Comparison of ENCODE assay signal across 8 mouse cellular contexts in the genomic region with DNA sequence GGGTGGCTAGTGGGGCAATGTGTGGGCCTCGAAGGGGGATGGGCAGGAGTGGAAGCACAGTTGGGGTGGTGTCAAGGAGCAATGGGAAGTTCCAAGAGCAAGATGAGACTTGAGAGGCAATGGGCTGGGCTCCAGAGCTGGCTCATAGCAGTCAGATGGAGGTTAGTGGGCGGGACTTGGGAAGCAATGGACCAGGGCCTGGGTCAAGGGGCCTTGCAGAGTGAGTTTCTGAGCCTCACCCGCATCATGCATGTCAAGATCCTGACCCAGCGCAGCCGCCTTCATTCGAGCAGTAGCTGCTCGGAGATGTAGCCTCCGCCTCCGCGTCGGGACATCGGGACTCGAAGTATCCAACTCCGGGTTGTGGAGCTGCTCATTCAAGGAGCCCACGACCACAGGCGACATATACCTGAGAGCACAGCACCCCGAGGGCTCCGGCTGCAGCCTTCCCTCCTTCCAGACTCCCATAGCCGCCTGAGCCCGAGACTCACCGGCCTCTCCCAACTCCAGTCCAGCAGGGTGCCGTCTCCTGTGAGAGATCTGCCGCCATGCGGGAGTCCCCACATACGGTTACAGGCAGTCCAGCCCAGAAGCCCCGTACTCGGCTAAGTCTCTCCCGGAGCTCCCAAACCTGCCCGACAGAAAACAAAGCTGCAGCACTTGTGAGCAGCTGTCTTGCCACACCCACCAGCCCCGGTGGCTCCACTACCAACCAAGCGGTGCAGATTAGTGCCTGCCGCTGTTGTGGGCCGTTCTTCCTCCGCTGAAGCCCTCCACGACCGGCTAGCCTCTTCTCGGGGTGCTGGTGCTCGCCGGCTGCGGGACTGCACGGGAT. TPM values are rescaled to one million over a fixed set of nuclear protein-coding genes. Genes with fewer than 3 reads are reported as not detected.
DNase-seq lines count a peak whose midpoint lies in the region; ATAC-seq and TF ChIP-seq lines count a peak whose summit lies in the region.

No protein-coding gene starts in this region.

- DNase-seq in embryo, embryonic 10 days (ENCODE audit: low spot score), result peak; percentile 78
- peak; percentile 26 for DNase-seq in hindbrain, postnatal 0 days (ENCODE audit: low spot score)
- DNase-seq in midbrain, embryonic 10.5 days (ENCODE audit: low spot score), result peak; percentile 50
- no peak for DNase-seq in layer of hippocampus, adult 18-20 months (ENCODE audit: low spot score in 2 of 2)
- no peak for DNase-seq in thymus, postnatal 0 days (ENCODE audit: low spot score)
- DNase-seq in adrenal gland, postnatal 4 days (ENCODE audit: low spot score in 2 of 2), result no peak

- H3K36me3 ChIP-seq in E14TG2a.4 (ENCODE audit: insufficient read depth, low read length), result peaks cover 32% of the 10 kb centered on the region
- no peaks in the 10 kb centered on the region for H3K36me3 ChIP-seq in hindbrain, postnatal 0 days (ENCODE audit: insufficient read depth, low read length)
- H3K36me3 ChIP-seq in midbrain, embryonic 10.5 days, result peaks cover 47% of the 10 kb centered on the region

- H3K27ac ChIP-seq in hindbrain, postnatal 0 days, result no peak overlapping the region
- H3K27ac ChIP-seq in midbrain, embryonic 10.5 days (replicated peaks), result peak overlapping the region; percentile 78

- H3K4me2 ChIP-seq in hindbrain, postnatal 0 days (ENCODE audit: low read depth, low read length), result peak overlapping the region; percentile 59

- peak overlapping the region; percentile 66 for H3K4me3 ChIP-seq in E14TG2a.4 (replicated peaks; ENCODE audit: low read length)
- peak overlapping the region; percentile 24 for H3K4me3 ChIP-seq in hindbrain, postnatal 0 days (ENCODE audit: low read length)
- peak overlapping the region; percentile 55 for H3K4me3 ChIP-seq in midbrain, embryonic 10.5 days

- H3K4me1 ChIP-seq in E14TG2a.4 (replicated peaks; ENCODE audit: low read depth, low read length), result peaks cover 65% of the 10 kb centered on the region
- peaks cover 7% of the 10 kb centered on the region for H3K4me1 ChIP-seq in hindbrain, postnatal 0 days (ENCODE audit: insufficient read depth, low read length)
- peaks cover 84% of the 10 kb centered on the region for H3K4me1 ChIP-seq in midbrain, embryonic 10.5 days

- no peaks in the 10 kb centered on the region for H3K9me3 ChIP-seq in E14TG2a.4 (ENCODE audit: low read length)
- no peaks in the 10 kb centered on the region for H3K9me3 ChIP-seq in hindbrain, postnatal 0 days (ENCODE audit: low read length)
- 0 out of 2 replicates have a peak, but pooled peaks cover 1% of the 10 kb centered on the region for H3K9me3 ChIP-seq in midbrain, embryonic 10.5 days (replicated peaks)

- H3K27me3 ChIP-seq in E14TG2a.4 (ENCODE audit: insufficient read depth, low read length), result peaks cover 70% of the 10 kb centered on the region
- no peaks in the 10 kb centered on the region for H3K27me3 ChIP-seq in hindbrain, postnatal 0 days (ENCODE audit: insufficient read depth, low read length)
- H3K27me3 ChIP-seq in midbrain, embryonic 10.5 days (ENCODE audit: low read depth, poor library complexity, severe bottlenecking), result peaks cover 25% of the 10 kb centered on the region

- TF ChIP-seq CTCF in E14TG2a.4 (conservative IDR thresholded peaks at IDR 0.05; ENCODE audit: low read length), result no peak
- TF ChIP-seq CTCF in hindbrain, postnatal 0 days (IDR thresholded peaks at IDR 0.05; ENCODE audit: low read depth), result no peak

- ATAC-seq in hindbrain, postnatal 0 days, result no peak
- no peak for ATAC-seq in activated CD4-positive, CD25-positive, alpha-beta regulatory T cell, adult 4 months

- peak overlapping the region; percentile 44 for H3K9ac ChIP-seq in hindbrain, postnatal 0 days (replicated peaks; ENCODE audit: low read length)

- 10% methylated on average over 41 of the region's 41 CpGs for WGBS in hindbrain, postnatal 0 days
- WGBS in midbrain, embryonic 10.5 days, result 11% methylated on average over 41 of the region's 41 CpGs

RNA-seq across cellular contexts. Expression of a gene that starts 2.8 kb away (rescaled TPM):
- 0.97 and 1.5 TPM in 2 replicates for total RNA-seq in hindbrain, postnatal 0 days (2014; rRNA removed)
- 2.1 and 2.5 TPM in 2 replicates for polyA plus RNA-seq in hindbrain, postnatal 0 days (2015; fragmentation: Nextera tagmentation; extraction: Ambion mirVana)
- polyA plus RNA-seq in midbrain, embryonic 10.5 days (2016; fragmentation: Nextera tagmentation; extraction: Ambion mirVana), result 7.1 and 7.3 TPM in 2 replicates
- total RNA-seq in layer of hippocampus, adult 18-20 months (2021), result 1 to 10 TPM; 3.6 to 4.1 TPM
- polyA plus RNA-seq in activated CD4-positive, CD25-positive, alpha-beta regulatory T cell, adult 4 months (2017; shearing (Covaris generic)), result under 1 TPM; 0.43 to 0.49 TPM
- polyA plus RNA-seq in thymus, postnatal 0 days (2015; fragmentation: Nextera tagmentation; extraction: Ambion mirVana), result 1.8 and 2.4 TPM in 2 replicates
- under 1 TPM; 0.54 to 0.64 TPM for total RNA-seq in adrenal gland, postnatal 4 days (2021)

RNA-seq across cellular contexts. Expression of a gene that starts 4.3 kb away (rescaled TPM):
- not detected in 2 replicates for total RNA-seq in hindbrain, postnatal 0 days (2014; rRNA removed)
- polyA plus RNA-seq in hindbrain, postnatal 0 days (2015; fragmentation: Nextera tagmentation; extraction: Ambion mirVana), result 0.08 and 0.13 TPM in 2 replicates
- 0.10 TPM in 2 replicates for polyA plus RNA-seq in midbrain, embryonic 10.5 days (2016; fragmentation: Nextera tagmentation; extraction: Ambion mirVana)
- total RNA-seq in layer of hippocampus, adult 18-20 months (2021), result not detected
- polyA plus RNA-seq in activated CD4-positive, CD25-positive, alpha-beta regulatory T cell, adult 4 months (2017; shearing (Covaris generic)), result not detected
- polyA plus RNA-seq in thymus, postnatal 0 days (2015; fragmentation: Nextera tagmentation; extraction: Ambion mirVana), result 0.04 TPM in 1 of 2 replicates, not detected in the other
- not detected for total RNA-seq in adrenal gland, postnatal 4 days (2021)

RNA-seq across cellular contexts. Expression of a gene that starts 4.4 kb away (rescaled TPM):
- total RNA-seq in hindbrain, postnatal 0 days (2014; rRNA removed), result 102 and 104 TPM in 2 replicates
- 35.0 and 35.9 TPM in 2 replicates for polyA plus RNA-seq in hindbrain, postnatal 0 days (2015; fragmentation: Nextera tagmentation; extraction: Ambion mirVana)
- 42.9 and 68.5 TPM in 2 replicates for polyA plus RNA-seq in midbrain, embryonic 10.5 days (2016; fragmentation: Nextera tagmentation; extraction: Ambion mirVana)
- total RNA-seq in layer of hippocampus, adult 18-20 months (2021), result 1 to 10 TPM; 1.2 to 1.5 TPM
- not detected for polyA plus RNA-seq in activated CD4-positive, CD25-positive, alpha-beta regulatory T cell, adult 4 months (2017; shearing (Covaris generic))
- 3.1 and 4.1 TPM in 2 replicates for polyA plus RNA-seq in thymus, postnatal 0 days (2015; fragmentation: Nextera tagmentation; extraction: Ambion mirVana)
- total RNA-seq in adrenal gland, postnatal 4 days (2021), result 1 to 10 TPM; 3.5 to 6.7 TPM

RNA-seq across cellular contexts. Expression of a gene that starts 4.6 kb away (rescaled TPM):
- 8.7 and 9.8 TPM in 2 replicates for total RNA-seq in hindbrain, postnatal 0 days (2014; rRNA removed)
- 7.3 and 7.8 TPM in 2 replicates for polyA plus RNA-seq in hindbrain, postnatal 0 days (2015; fragmentation: Nextera tagmentation; extraction: Ambion mirVana)
- polyA plus RNA-seq in midbrain, embryonic 10.5 days (2016; fragmentation: Nextera tagmentation; extraction: Ambion mirVana), result 2.5 and 4.4 TPM in 2 replicates
- 1 to 10 TPM in 1 of 2 experiments, under 1 TPM in 1; 0.47 to 1.1 TPM for total RNA-seq in layer of hippocampus, adult 18-20 months (2021)
- under 1 TPM; 0.13 to 0.62 TPM for polyA plus RNA-seq in activated CD4-positive, CD25-positive, alpha-beta regulatory T cell, adult 4 months (2017; shearing (Covaris generic))
- polyA plus RNA-seq in thymus, postnatal 0 days (2015; fragmentation: Nextera tagmentation; extraction: Ambion mirVana), result 2.3 and 3.2 TPM in 2 replicates
- 1 to 10 TPM in 1 of 2 experiments, under 1 TPM in 1; 0.53 to 1.5 TPM for total RNA-seq in adrenal gland, postnatal 4 days (2021)

RNA-seq across cellular contexts. Expression of a gene that starts 11.6 kb away (rescaled TPM):
- total RNA-seq in hindbrain, postnatal 0 days (2014; rRNA removed), result 63.1 and 89.3 TPM in 2 replicates
- 13.2 and 13.5 TPM in 2 replicates for polyA plus RNA-seq in hindbrain, postnatal 0 days (2015; fragmentation: Nextera tagmentation; extraction: Ambion mirVana)
- polyA plus RNA-seq in midbrain, embryonic 10.5 days (2016; fragmentation: Nextera tagmentation; extraction: Ambion mirVana), result 6.9 and 7.3 TPM in 2 replicates
- total RNA-seq in layer of hippocampus, adult 18-20 months (2021), result 10 to 100 TPM; 72.5 to 73.6 TPM
- polyA plus RNA-seq in activated CD4-positive, CD25-positive, alpha-beta regulatory T cell, adult 4 months (2017; shearing (Covaris generic)), result 1 to 10 TPM; 3.9 to 4.7 TPM
- polyA plus RNA-seq in thymus, postnatal 0 days (2015; fragmentation: Nextera tagmentation; extraction: Ambion mirVana), result 5.7 and 7.6 TPM in 2 replicates
- total RNA-seq in adrenal gland, postnatal 4 days (2021), result 10 to 100 TPM; 27.3 to 28.1 TPM

Comparison
In these comparisons a context has a peak if more than half of its experiments do, and no peak if none do; other contexts are left out.
1. DNase-seq: peak in embryo, embryonic 10 days (single experiment), hindbrain, postnatal 0 days (single experiment) and midbrain, embryonic 10.5 days (single experiment); none in layer of hippocampus, adult 18-20 months (0 of 2), thymus, postnatal 0 days (single experiment) and adrenal gland, postnatal 4 days (0 of 2).
2. Peak in every context shown above with its lines, with median percentiles within 50 percentile points of each other: H3K4me3 ChIP-seq.